Mouse (Mus musculus): ENCODE measurements around the gene Ctcf.

Gene Ctcf

GRCm38 (mm10) chr8:105648929-105649328, 12.6 kb downstream of the Ctcf start:
- DNase-seq (ENCODE audit: low read depth in 1 of 2, low spot score in 2 of 2), result no peak

DNA sequence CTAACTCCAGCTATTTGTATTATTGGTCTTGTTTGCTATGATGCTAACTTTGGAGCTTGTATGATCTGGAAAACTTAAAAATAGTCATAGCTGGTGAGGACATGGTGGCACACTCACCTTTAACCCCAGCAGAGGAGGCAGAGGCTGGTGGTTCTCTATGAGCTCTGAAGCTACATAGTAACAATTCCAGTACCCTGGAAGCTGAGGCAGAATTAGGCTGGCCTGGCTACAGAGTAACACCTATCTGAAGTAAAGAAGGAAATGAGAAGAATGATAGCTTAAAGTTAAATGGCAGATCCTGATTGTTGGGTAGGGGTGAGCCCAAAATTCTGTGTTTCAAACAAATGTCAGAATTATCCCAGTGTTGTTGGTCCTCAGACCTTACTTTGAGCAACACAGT, 21.3 kb downstream of the Ctcf start:
- DNase-seq (ENCODE audit: low read depth in 1 of 2, low spot score in 2 of 2), result no peak

- DNase-seq (ENCODE audit: low read depth in 1 of 2, low spot score in 2 of 2), result no peak
Observed at GRCm38 (mm10) chr8:105661167-105661566, 24.8 kb downstream of the Ctcf start.

GRCm38 (mm10) chr8:105677891-105678290, 41.5 kb downstream of the Ctcf start:
- no peak for DNase-seq (ENCODE audit: low read depth in 1 of 2, low spot score in 2 of 2)

GRCm38 (mm10) chr8:105685325-105685724, 49.0 kb downstream of the Ctcf start:
- DNase-seq (ENCODE audit: low read depth in 1 of 2, low spot score in 2 of 2), result no peak

GRCm38 (mm10) chr8:105685796-105686308, 49.5 kb downstream of the Ctcf start, which contains the start of gene Carmil2:
TSS of gene Carmil2 (plus strand) at chr8:105686274.
- DNase-seq (ENCODE audit: low read depth in 1 of 2, low spot score in 2 of 2), result peak in 1 of 2 experiments; percentile 47

GRCm38 (mm10) chr8:105686551-105686950, 50.2 kb downstream of the Ctcf start:
- DNase-seq (ENCODE audit: low read depth in 1 of 2, low spot score in 2 of 2), result no peak

- no peak for DNase-seq (ENCODE audit: low read depth in 1 of 2, low spot score in 2 of 2)
Observed at GRCm38 (mm10) chr8:105687512-105687911, 51.1 kb downstream of the Ctcf start.

DNA sequence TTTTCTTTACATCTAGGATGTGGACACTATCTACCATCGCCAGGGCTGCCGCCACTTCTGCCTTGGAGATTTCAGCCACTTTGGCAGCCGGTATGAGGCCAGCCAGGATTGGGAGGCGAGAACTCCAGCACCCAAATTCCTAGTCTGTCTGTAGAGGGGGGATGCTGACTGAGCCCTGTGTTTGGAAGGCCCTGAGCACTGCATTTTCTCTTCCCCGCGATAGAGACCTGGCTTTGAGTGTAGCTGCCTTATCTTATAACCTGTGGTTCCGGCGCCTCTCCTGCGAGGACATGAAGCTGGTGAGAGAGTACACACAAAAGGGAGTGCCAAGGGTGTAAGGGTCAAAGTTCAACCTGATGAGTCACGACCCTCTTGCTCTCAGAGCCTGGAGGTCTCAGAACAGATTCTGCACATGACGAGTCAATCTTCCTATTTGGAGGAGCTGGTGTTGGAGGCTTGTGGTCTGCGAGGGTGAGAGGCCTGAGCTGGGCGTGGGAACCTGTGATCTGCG, 51.9 kb downstream of the Ctcf start:
- no peak for DNase-seq (ENCODE audit: low read depth in 1 of 2, low spot score in 2 of 2)

DNA sequence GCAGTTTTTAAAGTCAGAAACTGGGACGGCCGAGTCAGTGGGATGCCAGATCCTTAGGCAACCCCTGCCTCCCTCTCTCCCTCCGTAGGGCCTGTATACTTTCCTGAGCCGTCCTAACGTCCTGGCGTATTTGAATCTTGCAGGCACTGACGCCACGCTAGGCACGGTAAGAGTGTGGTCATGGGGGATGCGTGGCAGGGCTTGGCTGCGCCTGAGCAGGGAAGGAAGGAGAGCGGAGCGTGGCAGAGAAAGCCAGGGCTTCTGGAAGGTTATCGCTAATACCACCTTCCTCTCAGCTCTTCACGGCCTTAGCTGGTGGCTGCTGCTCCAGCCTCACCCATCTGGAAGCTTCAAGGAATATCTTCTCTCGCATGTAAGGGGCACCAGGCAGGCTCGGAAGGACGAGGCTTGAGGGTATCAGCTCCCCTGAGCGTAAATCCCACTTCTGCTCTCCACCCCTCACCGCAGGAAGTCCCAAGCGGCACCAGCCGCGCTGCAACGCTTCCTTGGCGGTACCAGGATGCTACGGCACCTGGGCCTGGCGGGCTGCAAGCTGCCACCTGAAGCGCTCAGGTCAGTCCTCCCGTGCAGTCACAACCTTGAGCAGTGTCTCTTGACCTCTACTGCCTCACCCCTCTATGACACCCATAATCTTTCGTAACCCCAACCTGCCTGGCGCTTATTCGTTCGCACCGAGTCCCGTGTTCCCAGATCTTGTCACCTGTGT, 53.1 kb downstream of the Ctcf start:
- DNase-seq (ENCODE audit: low read depth in 1 of 2, low spot score in 2 of 2), result no peak

DNA sequence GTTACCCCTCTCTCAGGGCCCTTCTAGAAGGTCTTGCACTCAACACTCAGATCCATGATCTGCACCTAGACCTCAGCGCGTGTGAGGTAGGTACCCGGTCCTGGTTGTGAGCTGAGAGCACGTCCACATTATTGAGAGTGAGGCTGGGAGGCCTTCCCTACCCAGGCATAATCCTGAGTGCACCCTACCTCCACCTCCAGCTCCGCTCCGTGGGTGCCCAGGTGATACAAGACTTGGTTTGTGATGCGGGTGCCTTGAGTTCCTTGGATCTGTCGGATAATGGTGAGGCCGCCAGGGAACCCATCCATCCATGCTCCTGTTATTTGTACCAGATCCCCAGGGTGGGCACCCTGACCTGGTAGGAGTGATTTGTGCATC, 53.6 kb downstream of the Ctcf start:
- DNase-seq (ENCODE audit: low read depth in 1 of 2, low spot score in 2 of 2), result no peak

DNA sequence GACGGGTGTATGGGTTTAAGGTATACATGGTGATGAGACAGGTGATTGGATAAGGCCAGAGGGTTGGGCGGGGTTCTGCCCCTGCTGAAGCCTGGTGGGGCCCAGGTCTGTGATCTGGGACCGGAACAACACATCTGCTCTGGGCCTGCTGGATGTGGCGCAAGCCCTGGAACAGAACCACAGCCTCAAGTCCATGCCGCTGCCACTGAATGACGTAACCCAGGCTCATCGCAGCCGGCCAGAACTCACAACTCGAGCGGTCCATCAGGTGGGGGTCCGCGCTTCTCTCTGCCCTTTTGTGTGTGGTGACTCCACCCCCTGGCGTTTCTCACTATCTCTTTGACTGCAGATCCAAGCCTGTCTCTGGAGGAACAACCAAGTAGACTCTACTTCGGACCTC, 54.6 kb downstream of the Ctcf start:
- no peak for DNase-seq (ENCODE audit: low read depth in 1 of 2, low spot score in 2 of 2)

GRCm38 (mm10) chr8:105692449-105693182, 56.2 kb downstream of the Ctcf start:
- no peak for DNase-seq (ENCODE audit: low read depth in 1 of 2, low spot score in 2 of 2)

DNA sequence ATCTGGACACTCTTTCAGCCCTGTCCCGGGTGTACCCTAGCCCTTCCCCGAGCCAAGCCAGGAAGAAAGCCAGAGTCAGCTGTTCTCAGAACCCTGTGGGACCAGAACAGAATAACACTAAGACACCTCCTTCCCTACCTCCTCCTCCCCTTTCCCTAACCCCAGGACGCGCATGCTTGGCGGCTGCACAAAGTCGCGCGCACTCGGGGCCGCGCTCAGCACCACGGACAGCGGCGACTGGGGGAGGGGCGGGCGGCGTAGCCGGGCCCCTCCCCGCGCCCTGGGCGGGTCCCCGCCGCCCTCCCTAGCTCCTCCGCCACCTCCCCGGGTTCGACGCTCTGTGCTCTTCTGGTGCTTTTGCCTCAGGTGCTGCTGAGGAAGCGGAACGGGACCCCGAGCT, 57.3 kb downstream of the Ctcf start:
- DNase-seq (ENCODE audit: low read depth in 1 of 2, low spot score in 2 of 2), result no peak

- DNase-seq (ENCODE audit: low read depth in 1 of 2, low spot score in 2 of 2), result no peak
Observed at GRCm38 (mm10) chr8:105694051-105694799, 57.9 kb downstream of the Ctcf start.

DNA sequence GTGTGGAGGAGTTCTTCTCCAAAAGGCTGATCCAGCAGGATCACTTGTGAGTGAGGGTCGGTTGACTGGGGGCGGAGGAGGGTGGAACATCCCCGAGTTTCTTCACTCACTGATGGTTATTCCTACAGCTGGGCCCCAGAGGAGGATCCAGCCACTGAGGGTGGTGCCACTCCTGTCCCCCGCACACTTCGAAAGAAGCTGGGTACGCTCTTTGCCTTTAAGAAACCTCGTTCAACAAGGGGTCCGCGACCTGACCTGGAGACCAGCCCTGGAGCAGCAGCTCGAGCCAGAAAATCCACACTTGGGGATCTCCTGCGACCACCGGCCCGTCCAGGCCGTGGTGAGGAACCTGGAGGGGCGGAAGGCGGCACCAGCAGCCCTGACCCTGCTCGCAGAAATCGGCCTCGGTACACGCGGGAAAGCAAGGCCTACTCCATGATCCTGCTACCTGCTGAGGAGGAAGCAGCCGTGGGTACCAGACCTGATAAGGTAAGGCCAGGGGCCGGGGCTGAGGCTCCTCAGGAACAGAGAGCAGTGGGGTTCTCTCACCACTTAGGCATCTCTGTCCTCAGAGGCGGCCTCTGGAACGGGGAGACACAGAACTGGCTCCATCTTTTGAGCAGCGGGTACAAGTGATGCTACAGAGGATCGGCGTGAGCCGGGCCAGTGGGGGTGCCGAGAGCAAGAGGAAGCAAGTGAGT, 58.9 kb downstream of the Ctcf start:
- no peak for DNase-seq (ENCODE audit: low read depth in 1 of 2, low spot score in 2 of 2)

GRCm38 (mm10) chr8:105697196-105697780, 60.9 kb downstream of the Ctcf start:
- no peak for DNase-seq (ENCODE audit: low read depth in 1 of 2, low spot score in 2 of 2)

DNA sequence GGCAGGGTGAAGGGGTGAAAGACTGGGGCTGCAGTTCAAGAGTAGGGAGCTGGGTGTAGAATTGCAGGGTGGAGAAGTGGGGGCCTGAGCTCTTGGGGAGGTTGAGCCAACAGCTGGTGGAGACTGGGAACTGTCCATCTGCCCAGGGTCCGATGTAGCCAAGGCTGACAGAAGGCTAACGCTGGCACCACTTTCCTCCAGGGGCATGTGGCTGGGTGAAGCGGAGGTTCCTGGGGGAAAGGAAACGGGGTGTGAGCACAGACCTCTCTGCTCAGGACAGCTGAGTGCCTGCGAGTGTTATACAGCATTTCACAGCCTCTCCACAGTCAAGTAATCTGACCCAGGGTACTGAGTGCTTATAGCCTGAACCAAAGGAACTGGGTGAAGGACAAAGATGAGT, 62.4 kb downstream of the Ctcf start:
- DNase-seq (ENCODE audit: low read depth in 1 of 2, low spot score in 2 of 2), result no peak

- no peak for DNase-seq (ENCODE audit: low read depth in 1 of 2, low spot score in 2 of 2)
Observed at GRCm38 (mm10) chr8:105699488-105700215, 63.3 kb downstream of the Ctcf start.

DNA sequence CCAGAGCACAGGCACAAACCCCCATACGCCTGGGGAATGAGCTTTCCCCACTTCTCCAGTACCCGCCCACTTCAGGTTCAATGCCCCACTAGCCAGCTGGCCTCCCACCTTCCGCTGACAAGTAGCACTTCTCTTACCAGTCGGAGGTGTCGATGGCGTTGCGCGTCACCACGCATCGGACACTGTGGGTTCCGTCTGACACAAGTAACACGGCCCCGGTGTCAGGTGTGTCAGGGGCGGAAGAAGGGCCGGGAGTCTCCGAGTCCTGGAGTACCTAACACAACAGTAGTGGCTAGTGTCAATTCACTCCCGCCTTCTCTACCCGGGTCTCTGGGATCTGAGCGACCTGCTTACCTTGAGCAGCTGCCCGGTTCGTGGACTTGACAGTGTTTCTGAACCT, 64.2 kb downstream of the Ctcf start:
- peak in 1 of 2 experiments; percentile 29 for DNase-seq (ENCODE audit: low read depth in 1 of 2, low spot score in 2 of 2)

Measured in monocyte, adult 2 months (primary cell).